Mouse (Mus musculus): ENCODE measurements around the gene Anapc11.
A peak's percentile ranks its signal among the peaks of the same experiment; 100 is the strongest.

Anapc11 gene

GRCm38 (mm10) chr11:120627468-120628300, 29.5 kb downstream of the Anapc11 start:
- DNase-seq (ENCODE audit: low read depth, low spot score), result no peak

- no peak for DNase-seq (ENCODE audit: low read depth, low spot score)
Observed at GRCm38 (mm10) chr11:120628601-120629340, 30.6 kb downstream of the Anapc11 start.

GRCm38 (mm10) chr11:120629341-120629730, 31.1 kb downstream of the Anapc11 start:
- peak; percentile 68 for DNase-seq (ENCODE audit: low read depth, low spot score)

DNA sequence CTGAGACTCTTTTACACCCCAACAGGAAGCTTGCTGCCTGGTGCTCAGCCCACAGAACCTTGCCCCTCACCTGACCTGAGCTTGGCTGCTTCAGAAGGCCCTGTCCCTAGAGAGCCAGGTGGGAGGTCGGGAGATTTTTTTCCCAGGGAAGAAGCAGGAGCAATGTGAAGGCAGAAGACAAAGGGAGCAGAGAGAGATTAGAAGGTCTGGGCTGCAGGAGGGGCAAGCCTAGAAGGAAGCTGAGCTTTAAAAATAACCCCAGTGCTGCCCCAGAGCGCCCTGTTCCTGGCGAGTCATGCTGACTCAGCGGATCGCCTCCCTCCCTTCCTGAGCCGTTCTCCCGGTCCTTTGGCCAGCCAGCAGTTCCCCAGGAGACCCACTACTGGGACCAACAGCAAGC, 31.7 kb downstream of the Anapc11 start:
- DNase-seq (ENCODE audit: low read depth, low spot score), result peak; percentile 82

- DNase-seq (ENCODE audit: low read depth, low spot score), result no peak
Observed at GRCm38 (mm10) chr11:120630401-120630871, 32.2 kb downstream of the Anapc11 start.

DNA sequence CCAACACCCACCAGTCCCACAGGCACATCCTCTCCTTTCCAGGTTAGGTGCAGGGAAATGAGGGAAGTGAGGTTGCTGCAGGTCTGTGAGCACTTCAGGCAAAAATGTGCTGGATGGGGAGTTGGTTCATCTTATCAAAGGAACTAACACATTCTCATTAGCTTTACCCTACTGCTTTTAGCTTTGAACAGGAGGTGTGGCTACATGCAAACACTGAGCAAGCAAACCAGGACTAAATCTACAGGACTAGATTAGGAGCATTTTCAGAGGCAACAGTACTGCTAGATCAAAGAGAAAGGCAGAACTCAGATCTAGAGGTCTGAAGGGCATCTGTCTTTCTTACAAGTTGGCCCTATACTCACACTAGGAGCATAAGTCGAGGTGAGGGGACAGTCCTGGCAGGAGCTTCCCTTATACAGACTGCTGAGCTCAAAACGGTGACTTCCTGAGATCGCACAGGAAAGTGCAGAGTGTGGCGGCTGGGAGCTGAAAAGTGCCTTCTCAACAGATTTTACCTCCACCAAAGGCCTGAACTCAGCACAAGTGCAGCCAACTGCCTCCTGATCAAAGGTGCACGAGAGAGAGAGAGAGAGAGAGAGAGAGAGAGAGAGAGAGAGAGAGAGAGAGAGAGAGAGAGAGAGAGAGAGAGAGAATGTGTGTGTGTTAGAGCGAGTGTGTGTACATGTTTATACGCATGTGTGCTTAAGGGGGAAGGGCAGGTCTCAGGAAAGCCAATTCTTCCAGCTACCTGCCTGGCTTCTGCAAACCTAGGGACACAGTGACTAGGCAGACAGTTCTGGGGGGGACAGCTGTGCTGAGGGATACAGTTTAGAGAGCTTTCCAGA, 32.9 kb downstream of the Anapc11 start:
- no peak for DNase-seq (ENCODE audit: low read depth, low spot score)

DNA sequence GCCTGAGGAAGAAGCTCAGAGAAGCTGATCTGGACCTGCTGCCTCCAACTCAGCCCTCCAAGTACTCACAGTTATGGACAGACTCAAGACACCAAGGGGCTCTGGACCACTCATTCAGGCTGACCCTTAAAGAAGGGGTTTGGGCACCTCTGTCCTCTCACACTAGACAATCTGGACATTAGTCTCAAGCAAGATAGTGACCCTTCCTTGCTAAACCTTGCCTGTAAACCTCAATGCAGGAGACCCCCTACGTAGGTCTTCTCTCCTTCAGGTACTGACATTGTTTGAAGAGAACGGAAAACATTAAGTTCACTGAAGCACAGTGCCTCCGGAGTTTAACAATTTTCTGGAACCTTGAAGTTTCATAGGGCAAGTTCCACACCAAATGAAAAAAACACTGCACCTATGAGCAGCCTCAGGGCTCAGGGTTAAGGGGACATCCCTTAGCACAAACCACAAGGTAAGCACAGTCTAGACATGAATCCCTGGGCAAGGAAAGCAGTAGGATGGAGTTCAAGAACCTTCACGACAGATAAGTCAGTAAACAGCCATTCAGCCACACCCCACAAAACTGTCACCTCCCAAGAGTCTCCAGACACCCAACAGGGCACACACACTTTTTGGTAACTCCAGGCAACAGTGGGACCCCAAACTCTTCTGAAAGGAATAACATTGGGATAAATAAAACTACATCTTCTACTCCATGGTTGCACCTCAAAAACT, 33.7 kb downstream of the Anapc11 start:
- DNase-seq (ENCODE audit: low read depth, low spot score), result no peak

DNA sequence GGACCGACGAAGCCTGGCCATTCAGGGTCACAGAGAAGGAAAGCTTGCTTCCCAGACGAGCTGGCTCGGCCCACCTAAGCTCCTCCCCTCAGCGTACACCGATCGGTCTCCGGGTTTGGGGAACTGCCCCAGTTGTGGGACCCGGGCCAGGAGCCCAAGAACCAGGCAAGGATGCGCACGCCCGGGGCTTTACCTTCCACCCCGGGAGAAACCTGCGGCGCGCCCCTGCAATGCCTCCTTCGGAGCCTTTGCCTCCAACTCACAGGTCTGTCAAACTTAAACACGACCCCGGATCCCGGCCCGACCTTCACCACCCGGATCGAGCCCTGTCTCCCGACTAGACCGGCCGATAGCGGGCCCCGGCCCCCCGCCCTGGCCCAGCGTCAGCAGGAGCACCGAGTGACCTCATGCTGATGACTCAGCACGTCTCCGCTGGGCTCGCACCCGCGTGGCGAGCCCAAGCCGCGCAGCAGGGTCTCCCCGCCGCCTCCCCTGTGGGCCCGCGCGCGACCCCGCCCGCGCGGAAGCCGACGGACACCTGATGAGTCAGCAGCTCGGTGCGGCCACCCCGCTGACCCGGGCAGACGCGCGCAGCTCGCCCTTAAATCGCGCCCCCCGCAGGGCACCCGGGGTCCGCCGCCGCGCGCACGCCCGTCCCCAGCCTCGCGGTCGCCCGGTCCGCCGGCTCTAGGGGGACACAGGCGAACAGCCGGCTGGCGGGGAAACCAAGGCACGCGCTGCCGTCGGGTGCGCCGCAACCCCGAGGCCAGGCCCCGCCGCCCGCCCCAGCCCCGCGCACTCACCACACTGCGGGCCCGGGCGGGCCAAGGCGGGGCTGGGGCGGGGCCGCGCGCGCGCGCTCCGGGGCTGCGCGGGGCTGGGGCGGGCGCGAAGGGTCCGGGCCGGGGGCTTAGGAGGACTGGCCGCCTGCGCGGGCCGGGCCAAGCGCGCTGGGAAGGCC, 34.6 kb downstream of the Anapc11 start:
- peak; percentile 81 for DNase-seq (ENCODE audit: low read depth, low spot score)

DNA sequence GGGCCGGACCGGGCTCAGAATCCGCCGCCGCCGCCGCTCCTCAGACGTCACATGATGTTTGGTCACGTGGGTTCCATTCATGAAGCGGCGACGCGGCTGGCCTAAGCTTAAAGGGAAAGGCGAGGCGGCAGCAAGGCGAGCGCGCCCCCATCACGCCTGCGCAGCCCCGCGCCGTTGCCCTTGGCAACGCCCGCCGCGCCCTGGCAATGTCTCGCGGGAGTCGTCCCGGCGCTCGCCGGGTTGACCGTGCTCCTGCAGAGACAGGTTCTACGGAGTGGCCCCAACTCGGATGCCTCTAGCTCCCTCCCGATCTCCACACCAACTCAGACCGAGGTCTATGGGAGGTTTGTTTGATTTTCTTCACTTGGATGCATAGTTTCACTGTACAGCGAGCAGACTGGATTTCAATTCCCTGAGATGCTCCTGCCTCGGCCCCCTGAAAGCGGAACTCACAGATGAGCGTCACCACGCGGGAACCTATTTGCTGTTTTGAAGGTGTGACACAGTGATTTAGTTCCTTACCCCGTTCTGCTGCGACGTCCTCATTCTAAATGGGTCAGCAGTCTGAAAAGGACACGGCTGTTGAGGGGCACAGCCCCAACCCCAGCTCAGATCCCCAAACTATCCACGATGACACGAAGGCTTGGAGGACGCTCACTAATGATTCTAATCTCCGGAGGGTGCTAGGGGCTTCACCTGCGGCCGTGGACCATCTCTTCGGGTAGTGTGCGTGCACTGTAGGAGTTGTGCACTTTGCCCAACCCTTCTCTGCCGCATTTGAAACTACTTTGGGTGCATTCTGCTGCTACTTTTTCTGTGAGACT, 35.5 kb downstream of the Anapc11 start, which contains the start of gene Mafg:
Mafg (minus strand) TSS at position 81 of the 824 bp plus-strand sequence.
- peak; percentile 95 for DNase-seq (ENCODE audit: low read depth, low spot score)

- DNase-seq (ENCODE audit: low read depth, low spot score), result no peak
Observed at GRCm38 (mm10) chr11:120634810-120635209, 36.6 kb downstream of the Anapc11 start.

DNA sequence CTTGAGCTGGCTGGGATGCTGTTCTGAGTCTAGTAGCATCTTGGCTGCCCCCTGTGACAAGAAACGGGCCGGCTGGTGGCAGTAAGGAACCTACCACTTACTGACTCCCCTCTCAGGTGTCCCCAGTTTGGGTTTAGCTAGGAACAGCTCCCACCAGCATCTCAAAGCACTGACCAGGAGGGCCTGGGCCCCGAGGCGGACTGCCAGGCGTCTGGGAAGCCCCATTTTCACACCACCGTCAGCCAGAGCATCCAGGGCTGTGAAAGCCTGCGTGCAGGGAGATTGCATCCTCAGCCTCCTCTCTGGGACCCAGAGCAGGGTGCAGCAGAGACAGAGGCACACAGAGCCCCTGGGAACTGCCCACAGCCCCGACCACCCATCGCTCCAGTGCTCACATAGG, 43.0 kb downstream of the Anapc11 start:
- DNase-seq (ENCODE audit: low read depth, low spot score), result no peak

- DNase-seq (ENCODE audit: low read depth, low spot score), result no peak
Observed at GRCm38 (mm10) chr11:120641869-120642268, 43.6 kb downstream of the Anapc11 start.

DNA sequence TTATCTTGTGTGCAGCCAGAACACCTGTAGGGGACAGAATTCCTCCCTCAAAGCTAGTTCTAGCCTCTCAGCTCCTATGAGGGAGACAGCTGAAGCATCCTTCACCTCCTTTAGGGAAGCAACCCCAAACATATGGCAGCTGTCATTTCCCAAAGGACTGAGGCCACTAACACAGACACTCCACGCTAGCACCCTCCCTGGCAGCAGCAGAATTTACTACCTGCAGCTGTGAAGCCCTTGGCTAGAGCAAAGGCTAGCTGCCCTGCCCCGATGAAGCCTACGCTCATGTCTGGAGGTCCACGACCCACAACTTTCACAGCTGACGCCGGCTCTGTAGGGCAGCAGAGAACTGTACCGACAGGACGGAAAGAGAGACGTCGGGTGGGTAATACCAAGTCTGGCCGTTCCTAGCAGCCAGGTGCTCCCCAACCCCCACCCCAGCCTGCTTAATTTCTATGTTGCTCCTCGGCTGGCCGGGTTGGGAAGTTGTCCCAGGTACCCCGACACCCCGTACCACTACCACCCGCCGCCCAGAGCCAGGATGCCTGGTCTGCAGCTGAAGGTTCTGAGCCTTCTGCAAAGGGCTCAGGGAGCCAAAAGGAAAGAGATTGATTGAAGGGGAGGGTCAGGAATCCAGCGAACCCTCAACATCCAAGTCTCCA, 44.8 kb downstream of the Anapc11 start:
- no peak for DNase-seq (ENCODE audit: low read depth, low spot score)

DNA sequence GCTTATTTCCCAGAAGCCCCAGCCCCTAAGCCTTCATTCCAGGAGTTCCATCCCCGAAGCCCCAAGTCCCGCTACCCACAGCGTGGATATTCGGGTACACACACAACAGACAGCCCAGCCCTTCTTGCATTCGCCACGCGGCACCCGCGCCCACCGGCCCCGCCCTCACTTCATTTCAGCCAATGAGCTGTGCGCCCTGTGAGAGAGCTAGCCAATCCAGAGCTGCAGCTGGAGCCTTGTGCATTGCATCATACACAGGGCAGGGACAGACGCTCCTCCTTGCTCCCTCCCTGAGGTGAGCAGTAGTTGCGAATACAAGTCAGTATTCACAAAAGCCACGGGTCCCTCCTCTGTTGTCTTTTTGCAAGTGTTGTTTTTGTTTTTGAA, 45.4 kb downstream of the Anapc11 start, which contains the start of gene Pycr1:
Pycr1 (minus strand) TSS at position 169 of the 387 bp plus-strand sequence.
- DNase-seq (ENCODE audit: low read depth, low spot score), result peak; percentile 90

DNA sequence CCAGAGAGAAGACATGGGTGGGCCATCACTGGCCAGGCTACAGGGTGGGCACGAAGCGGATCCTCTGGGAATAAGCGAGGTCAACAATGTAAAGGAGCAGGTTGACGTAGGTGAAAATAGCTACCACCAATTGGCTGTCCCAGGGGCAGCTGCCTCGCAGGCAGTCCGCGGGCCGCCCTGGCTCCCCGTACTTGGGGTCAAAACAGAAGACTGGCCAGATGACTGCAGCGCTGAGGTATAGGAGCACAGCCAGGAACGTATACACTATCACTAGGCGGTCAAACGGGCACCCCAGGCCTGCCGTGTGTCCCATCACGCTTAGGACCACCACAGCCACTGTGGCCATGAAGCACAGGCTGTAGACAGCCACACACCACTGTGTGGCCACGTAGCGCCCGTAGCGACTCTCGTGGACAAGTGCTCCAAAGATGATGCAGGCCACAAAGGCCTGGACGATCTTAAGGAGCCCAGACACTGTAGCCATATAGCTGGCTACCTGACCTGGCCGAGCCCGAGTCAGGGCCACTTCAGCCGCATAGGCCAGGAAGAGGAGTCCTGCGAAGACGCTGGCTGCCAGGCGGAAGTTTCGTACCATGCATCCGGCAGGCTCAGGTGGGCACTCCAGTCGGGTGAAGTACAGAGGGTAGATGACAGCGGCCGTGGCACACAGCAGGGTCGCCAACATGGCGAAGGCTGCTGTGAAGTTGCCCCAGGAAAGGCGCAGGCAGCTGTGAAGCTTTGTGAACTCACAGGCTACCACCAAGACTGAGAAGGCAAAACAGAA, 49.0 kb downstream of the Anapc11 start:
- no peak for DNase-seq (ENCODE audit: low read depth, low spot score)

DNA sequence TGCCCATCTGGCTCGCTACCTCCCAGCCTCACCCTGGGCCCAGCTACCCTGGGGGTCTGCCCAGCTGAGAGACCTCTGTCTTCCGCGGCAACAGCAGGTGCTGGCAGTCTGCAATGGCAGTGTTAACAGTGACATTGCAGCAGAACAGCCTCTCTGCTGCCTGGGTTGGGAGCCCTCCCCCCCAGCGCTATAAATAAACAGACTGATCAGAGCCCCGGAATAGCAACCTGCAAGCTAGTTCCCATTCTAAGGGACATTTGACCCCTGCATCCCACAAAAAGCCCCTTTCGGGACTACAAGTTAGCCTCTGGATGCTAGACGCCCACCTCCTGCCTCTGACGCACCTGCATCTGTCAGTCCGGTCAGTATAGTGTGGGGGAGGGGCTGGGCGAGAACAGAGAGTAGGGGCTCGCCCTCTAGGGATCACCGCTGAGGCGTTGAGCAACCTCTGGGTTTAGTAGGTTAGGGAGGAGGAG, 49.8 kb downstream of the Anapc11 start, which contains the start of gene Myadml2:
Myadml2 (minus strand) TSS at position 158 of the 476 bp plus-strand sequence.
- DNase-seq (ENCODE audit: low read depth, low spot score), result peak; percentile 79

GRCm38 (mm10) chr11:120651872-120652271, 53.7 kb downstream of the Anapc11 start:
- DNase-seq (ENCODE audit: low read depth, low spot score), result no peak
